Mouse (Mus musculus): Measurements from ENCODE around the gene Ppwd1. TPM values are rescaled to one million over a fixed set of nuclear protein-coding genes. Genes with fewer than 3 reads are reported as not detected.

Gene Ppwd1
- polyA plus RNA-seq, 1 experiment = 0.27 TPM

- peaks cover 8% of the 10 kb centered on the region for H3K36me3 ChIP-seq (ENCODE audit: control insufficient read depth, insufficient read depth, low read length)
- H3K4me1 ChIP-seq (ENCODE audit: control insufficient read depth, insufficient read depth, insufficient read length, low read length) = no peaks in the 10 kb centered on the region
- H3K4me3 ChIP-seq (ENCODE audit: low read depth, low read length) = peak overlapping the region; percentile 93
- 5% methylated on average over 13 of the region's 13 CpGs for WGBS
- no peaks in the 10 kb centered on the region for H3K27me3 ChIP-seq (ENCODE audit: control insufficient read depth, insufficient read depth, low read length)
- TF ChIP-seq POLR2A (IDR thresholded peaks at IDR 0.05; ENCODE audit: low read depth, low read length) = no peak
- no peak for TF ChIP-seq CTCF (IDR thresholded peaks at IDR 0.05; ENCODE audit: extremely low read depth, insufficient read length, insufficient replicate concordance, low read depth, low read length)
- H3K27ac ChIP-seq (ENCODE audit: insufficient read depth, low read depth, low read length) = peak overlapping the region; percentile 48
Measured at GRCm38 (mm10) chr13:104179176-104179888, 49.3 kb downstream of the Ppwd1 start.

DNA sequence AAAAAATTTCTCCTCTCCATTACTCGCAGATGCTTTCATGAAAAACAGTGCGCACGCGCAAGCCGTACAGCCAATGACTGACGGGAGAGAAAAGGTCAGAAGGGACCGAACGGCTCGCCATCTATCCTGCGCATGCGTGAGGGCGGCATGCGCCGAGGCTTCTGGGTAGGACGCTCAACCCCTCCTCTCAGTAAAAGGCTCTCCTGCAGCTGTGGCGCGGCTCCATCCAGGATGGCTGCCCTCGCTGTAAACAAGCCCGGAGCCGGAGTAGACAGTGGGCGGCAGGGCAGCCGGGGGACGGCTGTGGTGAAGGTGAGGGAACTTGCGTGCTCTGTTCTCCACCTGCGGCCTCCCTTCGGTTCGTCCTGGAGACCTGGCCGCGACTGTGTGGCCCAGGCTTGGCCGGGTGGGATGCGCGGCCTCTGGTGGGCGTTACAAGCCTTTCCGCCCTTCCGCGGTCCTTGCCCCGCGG lies 50.0 kb downstream of the Ppwd1 start, which contains the start of gene Trim23:
TSS of gene Trim23 (plus strand) at position 148 of the 472 bp plus-strand sequence.
- TF ChIP-seq CTCF (IDR thresholded peaks at IDR 0.05; ENCODE audit: extremely low read depth, insufficient read length, insufficient replicate concordance, low read depth, low read length) (no peak), POLR2A (IDR thresholded peaks at IDR 0.05; ENCODE audit: low read depth, low read length) (peak; percentile 88)

GRCm38 (mm10) chr13:104177796-104178649 lies 50.6 kb downstream of the Ppwd1 start, which contains the start of gene Trappc13:
Gene Trappc13 (minus strand): TSS chr13:104178469.
- Histone ChIP-seq H3K27me3 (ENCODE audit: control insufficient read depth, insufficient read depth, low read length) (no peaks in the 10 kb centered on the region), H3K4me1 (ENCODE audit: control insufficient read depth, insufficient read depth, insufficient read length, low read length) (no peaks in the 10 kb centered on the region), H3K36me3 (ENCODE audit: control insufficient read depth, insufficient read depth, low read length) (peaks cover 7% of the 10 kb centered on the region), H3K4me3 (ENCODE audit: low read depth, low read length) (peak within 1 kb of the TSS; percentile 93), H3K27ac (ENCODE audit: insufficient read depth, low read depth, low read length) (peak within 1 kb of the TSS; percentile 72)
- no peak; the same call in 1 of the 2 replicates for TF ChIP-seq POLR2A (IDR thresholded peaks at IDR 0.05; ENCODE audit: low read depth, low read length)
- TF ChIP-seq CTCF (IDR thresholded peaks at IDR 0.05; ENCODE audit: extremely low read depth, insufficient read length, insufficient replicate concordance, low read depth, low read length) = no peak
- WGBS = under 1% methylated on average over 32 of the region's 32 CpGs

More for the DNA sequence above, 50.0 kb downstream of the Ppwd1 start, which contains the start of gene Trim23:
- Histone ChIP-seq H3K4me3 (ENCODE audit: low read depth, low read length) (peak within 1 kb of the TSS; percentile 93), H3K27me3 (ENCODE audit: control insufficient read depth, insufficient read depth, low read length) (no peaks in the 10 kb centered on the region), H3K4me1 (ENCODE audit: control insufficient read depth, insufficient read depth, insufficient read length, low read length) (no peaks in the 10 kb centered on the region), H3K27ac (ENCODE audit: insufficient read depth, low read depth, low read length) (peak within 1 kb of the TSS; percentile 72), H3K36me3 (ENCODE audit: control insufficient read depth, insufficient read depth, low read length) (peaks cover 8% of the 10 kb centered on the region)
- under 1% methylated on average over 38 of the region's 38 CpGs for WGBS

DNA sequence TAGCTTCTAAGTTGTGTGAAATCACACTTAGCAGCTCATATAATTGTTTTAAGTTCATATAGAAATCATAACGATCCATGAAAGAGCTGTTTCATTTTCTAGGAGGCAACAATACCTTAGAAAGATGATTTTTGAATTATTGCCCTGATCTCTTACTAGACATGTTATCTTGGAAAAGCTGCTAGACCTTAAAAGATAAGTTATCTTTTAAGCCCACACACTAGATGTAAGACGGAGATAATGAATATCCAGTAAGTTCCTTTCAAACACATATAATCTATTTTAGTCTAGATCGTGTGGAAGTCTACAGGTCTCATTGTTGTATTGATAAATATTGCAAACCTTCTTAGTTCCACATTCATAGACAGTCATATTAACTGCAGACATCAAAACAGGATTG lies 51.8 kb downstream of the Ppwd1 start:
- Histone ChIP-seq H3K4me1 (ENCODE audit: control insufficient read depth, insufficient read depth, insufficient read length, low read length) (no peaks in the 10 kb centered on the region), H3K36me3 (ENCODE audit: control insufficient read depth, insufficient read depth, low read length) (peaks cover 7% of the 10 kb centered on the region), H3K27ac (ENCODE audit: insufficient read depth, low read depth, low read length) (no peak overlapping the region), H3K27me3 (ENCODE audit: control insufficient read depth, insufficient read depth, low read length) (no peaks in the 10 kb centered on the region), H3K4me3 (ENCODE audit: low read depth, low read length) (no peak overlapping the region)
- TF ChIP-seq POLR2A (IDR thresholded peaks at IDR 0.05; ENCODE audit: low read depth, low read length) (no peak), CTCF (IDR thresholded peaks at IDR 0.05; ENCODE audit: extremely low read depth, insufficient read length, insufficient replicate concordance, low read depth, low read length) (no peak)
- WGBS = 20% methylated on average over 3 of the region's 3 CpGs

- H3K27ac ChIP-seq (ENCODE audit: insufficient read depth, low read depth, low read length) = no peak overlapping the region
- H3K27me3 ChIP-seq (ENCODE audit: control insufficient read depth, insufficient read depth, low read length) = no peaks in the 10 kb centered on the region
- peaks cover 15% of the 10 kb centered on the region for H3K36me3 ChIP-seq (ENCODE audit: control insufficient read depth, insufficient read depth, low read length)
- TF ChIP-seq POLR2A (IDR thresholded peaks at IDR 0.05; ENCODE audit: low read depth, low read length) (no peak), CTCF (IDR thresholded peaks at IDR 0.05; ENCODE audit: extremely low read depth, insufficient read length, insufficient replicate concordance, low read depth, low read length) (no peak)
- H3K4me1 ChIP-seq (ENCODE audit: control insufficient read depth, insufficient read depth, insufficient read length, low read length) = no peaks in the 10 kb centered on the region
- no peak overlapping the region for H3K4me3 ChIP-seq (ENCODE audit: low read depth, low read length)
Measured at GRCm38 (mm10) chr13:104172498-104172897, 56.1 kb downstream of the Ppwd1 start.

DNA sequence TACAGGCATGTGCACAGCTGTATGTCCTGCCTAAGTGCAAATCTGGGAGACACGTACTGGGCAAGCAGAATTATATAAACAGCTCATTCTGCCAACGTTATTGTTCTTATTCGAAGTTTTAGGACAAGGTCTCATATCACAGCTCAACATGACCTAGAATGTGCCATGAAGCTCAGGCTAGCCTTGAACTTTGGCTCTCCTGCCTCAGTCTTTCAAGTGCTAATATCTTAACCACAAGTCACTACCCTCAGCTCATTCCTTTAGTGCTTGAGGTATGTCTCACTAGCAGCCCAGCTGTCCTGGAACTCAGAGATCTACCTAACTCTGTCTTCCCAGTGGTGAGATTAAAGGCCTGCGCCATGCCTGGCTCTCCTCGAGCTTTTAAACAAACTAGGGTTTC lies 56.9 kb downstream of the Ppwd1 start:
- TF ChIP-seq CTCF (IDR thresholded peaks at IDR 0.05; ENCODE audit: extremely low read depth, insufficient read length, insufficient replicate concordance, low read depth, low read length) = no peak
- TF ChIP-seq POLR2A (IDR thresholded peaks at IDR 0.05; ENCODE audit: low read depth, low read length) = no peak

DNA sequence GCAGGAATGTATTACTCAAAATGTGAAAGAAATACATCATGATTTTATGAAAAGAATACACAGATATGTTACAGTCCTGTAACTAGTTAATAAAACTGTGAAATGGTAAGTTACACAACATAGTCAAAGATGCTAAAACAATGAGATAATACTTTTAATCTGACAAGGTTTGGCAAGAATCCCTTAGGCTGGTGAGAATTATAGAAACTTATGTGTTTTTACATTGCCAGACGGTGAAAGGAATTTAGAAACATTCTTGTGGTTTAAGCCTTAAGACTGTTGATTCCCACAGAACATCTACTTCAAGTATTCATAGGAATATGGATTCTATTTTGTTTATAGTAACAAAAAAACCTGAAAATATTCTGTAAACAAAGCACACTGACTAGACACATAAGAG lies 73.0 kb downstream of the Ppwd1 start:
- no peaks in the 10 kb centered on the region for H3K27me3 ChIP-seq (ENCODE audit: control insufficient read depth, insufficient read depth, low read length)
- no peak overlapping the region for H3K4me3 ChIP-seq (ENCODE audit: low read depth, low read length)
- H3K4me1 ChIP-seq (ENCODE audit: control insufficient read depth, insufficient read depth, insufficient read length, low read length) = no peaks in the 10 kb centered on the region
- WGBS = 79% methylated on average over 1 of the region's 1 CpGs
- H3K36me3 ChIP-seq (ENCODE audit: control insufficient read depth, insufficient read depth, low read length) = peaks cover 41% of the 10 kb centered on the region
- H3K27ac ChIP-seq (ENCODE audit: insufficient read depth, low read depth, low read length) = no peak overlapping the region
- no peak for TF ChIP-seq CTCF (IDR thresholded peaks at IDR 0.05; ENCODE audit: extremely low read depth, insufficient read length, insufficient replicate concordance, low read depth, low read length)
- TF ChIP-seq POLR2A (IDR thresholded peaks at IDR 0.05; ENCODE audit: low read depth, low read length) = no peak

More for the DNA sequence above, 56.9 kb downstream of the Ppwd1 start:
- Histone ChIP-seq H3K4me1 (ENCODE audit: control insufficient read depth, insufficient read depth, insufficient read length, low read length) (no peaks in the 10 kb centered on the region), H3K27me3 (ENCODE audit: control insufficient read depth, insufficient read depth, low read length) (no peaks in the 10 kb centered on the region), H3K36me3 (ENCODE audit: control insufficient read depth, insufficient read depth, low read length) (peaks cover 19% of the 10 kb centered on the region), H3K27ac (ENCODE audit: insufficient read depth, low read depth, low read length) (no peak overlapping the region), H3K4me3 (ENCODE audit: low read depth, low read length) (no peak overlapping the region)
- 82% methylated on average over 5 of the region's 5 CpGs for WGBS

Other genes with a start within 250 kb of the Ppwd1 start
- gene Nln, start 119.2 kb downstream of the Ppwd1 start, polyA plus RNA-seq (2012; rRNA removed) = 2.0 and 3.1 TPM in 2 replicates
- 0.47 and 0.48 TPM in 2 replicates for gene Sgtb, start 119.1 kb downstream of the Ppwd1 start, polyA plus RNA-seq (2012; rRNA removed)
- 1.7 and 4.6 TPM in 2 replicates for gene Trappc13, start 50.4 kb downstream of the Ppwd1 start, polyA plus RNA-seq (2012; rRNA removed)
- gene Trim23, start 50.0 kb downstream of the Ppwd1 start, polyA plus RNA-seq (2012; rRNA removed) = 0.32 and 0.39 TPM in 2 replicates
- 0.11 TPM in 1 of 2 replicates, not detected in the other for gene Cenpk, start 232 bp downstream of the Ppwd1 start, polyA plus RNA-seq (2012; rRNA removed)
- 0.22 and 0.68 TPM in 2 replicates for gene Adamts6, start 59.0 kb upstream of the Ppwd1 start, polyA plus RNA-seq (2012; rRNA removed)